Mouse (Mus musculus) adrenal gland, postnatal 36 days (tissue): ENCODE measurements around the gene Adamts14. TPM values are rescaled to one million over a fixed set of nuclear protein-coding genes. Genes with fewer than 3 reads are reported as not detected.

ENCODE experiments used
- DNase-seq, 2 experiments: peaks; one replicate each; pipeline ENCODE4 v3.0.0; 2021; ENCODE audit warnings: mixed read lengths in 1 of 2
- total RNA-seq, 2 experiments: library from RNA; stranded (reverse); gene quantifications; 2 replicates each; pipeline ENCODE4 v1.2.3; 2021

Gene Adamts14
- total RNA-seq, 2 experiments from 2014 or later, result 2.1 to 3.9 TPM

DNA sequence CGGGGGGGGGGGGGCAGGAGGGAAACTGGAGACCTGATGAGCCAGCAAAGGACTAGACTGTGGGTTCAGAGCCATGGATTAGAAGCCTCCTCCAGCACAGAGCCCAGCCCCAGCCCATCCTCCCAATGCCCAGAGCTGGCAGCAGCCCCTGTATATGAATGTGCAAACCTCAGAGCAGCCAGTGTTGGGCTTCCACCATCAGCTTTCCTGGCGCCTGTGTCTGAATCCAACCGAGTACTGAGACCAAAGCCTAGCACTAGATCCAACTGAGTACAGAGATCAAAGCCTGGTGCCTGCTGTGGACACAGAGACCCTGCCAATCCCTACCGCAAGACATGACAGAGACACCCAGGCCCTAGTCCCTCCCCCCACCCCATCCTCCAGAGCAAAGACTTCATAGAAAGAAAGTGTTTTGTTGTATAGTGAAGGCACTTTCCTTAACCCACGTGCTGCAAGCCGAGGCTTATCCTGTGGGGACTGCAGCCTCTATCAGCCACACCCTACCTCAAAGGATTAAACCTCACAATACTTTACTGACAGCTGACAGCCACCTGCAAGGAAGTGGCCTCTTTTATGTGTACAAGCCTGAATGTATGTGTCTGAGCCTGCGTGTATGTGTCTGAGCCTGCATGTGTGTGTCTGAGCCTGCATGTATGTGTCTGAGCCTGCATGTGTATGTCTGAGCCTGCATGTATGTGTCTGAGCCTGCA is 40.2 kb downstream of the Adamts14 start:
- no peak for DNase-seq

DNA sequence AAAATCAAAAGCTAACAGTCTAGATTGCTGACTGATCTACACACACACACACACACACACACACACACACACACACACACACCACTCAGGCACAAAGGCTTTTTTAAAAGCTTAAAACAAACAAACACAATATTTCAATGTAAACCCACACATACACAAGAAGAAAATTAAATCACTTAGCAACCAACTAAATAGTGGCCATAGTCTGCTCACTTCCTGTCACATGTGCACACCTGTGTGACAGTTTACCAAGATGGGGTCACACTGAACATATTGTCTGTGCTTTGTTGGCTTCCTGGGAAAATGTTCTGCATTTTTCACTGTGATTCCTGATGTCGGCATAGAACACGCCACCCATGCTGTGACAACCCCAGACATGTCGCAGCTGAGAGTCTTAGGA is 41.5 kb downstream of the Adamts14 start:
- DNase-seq, result no peak

DNA sequence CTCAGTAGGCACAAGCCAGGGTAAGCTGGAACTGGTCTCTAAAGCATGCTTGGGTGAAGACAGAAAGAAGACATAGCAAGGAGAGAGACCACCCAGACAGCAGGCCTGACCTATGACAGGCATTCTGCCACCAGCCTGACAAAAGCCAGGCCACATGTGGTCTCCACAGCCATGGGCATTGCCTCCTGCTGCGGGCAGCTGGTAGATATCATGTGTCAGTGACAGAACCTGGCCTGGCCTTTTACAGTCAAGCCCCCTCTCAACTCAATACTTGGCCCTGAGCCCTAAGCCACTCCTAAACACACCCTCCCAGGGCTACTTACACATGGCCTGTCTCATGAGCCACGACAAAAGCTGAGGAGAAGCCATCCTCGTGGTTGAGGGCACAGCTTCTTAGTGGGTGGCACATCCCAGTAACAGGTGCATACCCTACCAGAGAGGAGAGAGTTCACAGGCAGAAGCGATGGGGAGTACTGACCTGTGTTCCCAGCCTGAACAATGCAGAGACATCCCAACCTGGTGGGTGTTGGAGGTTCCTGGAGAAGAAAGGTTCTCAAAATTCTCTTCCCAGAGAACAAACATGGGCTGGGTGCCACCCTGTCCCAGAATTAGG is 46.3 kb downstream of the Adamts14 start:
- DNase-seq, result no peak

DNA sequence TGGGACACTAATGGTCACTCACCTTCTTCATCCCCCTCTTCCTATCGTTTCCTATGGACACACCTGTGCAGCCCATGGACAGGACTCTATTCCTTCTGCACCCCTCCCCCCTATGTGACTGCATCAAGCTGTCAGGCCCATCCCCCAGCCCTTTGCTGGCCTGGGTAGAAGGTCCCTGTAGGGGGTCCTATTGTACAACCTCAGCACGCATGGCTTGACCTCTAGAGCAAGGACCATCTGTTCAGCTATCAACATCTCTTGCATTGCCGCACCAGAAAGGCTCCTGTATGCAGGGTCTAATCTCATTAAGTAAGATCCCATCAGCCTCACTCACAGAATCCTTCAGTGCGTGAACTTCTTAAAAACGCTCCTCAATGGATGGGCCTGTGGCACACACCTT is 47.5 kb downstream of the Adamts14 start:
- no peak for DNase-seq

DNA sequence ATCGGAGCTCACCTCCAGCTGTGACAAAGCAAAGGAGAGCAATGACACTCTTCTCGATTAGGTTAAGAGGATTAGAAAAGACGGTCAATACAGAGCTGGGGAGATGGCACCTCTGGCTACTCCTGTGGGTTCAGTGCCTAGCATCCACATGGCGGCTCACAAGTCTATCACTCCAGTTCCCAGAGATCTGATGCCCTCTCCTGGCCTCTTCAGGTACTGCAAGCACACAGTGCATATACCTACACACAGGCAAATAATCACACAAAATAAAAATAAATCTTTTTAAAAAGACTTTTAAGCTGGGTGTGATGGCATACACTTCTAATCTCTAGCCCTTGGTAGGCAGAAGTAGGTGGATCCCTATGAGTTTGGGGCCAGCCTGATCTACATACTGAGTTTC is 53.9 kb downstream of the Adamts14 start:
- no peak for DNase-seq

DNA sequence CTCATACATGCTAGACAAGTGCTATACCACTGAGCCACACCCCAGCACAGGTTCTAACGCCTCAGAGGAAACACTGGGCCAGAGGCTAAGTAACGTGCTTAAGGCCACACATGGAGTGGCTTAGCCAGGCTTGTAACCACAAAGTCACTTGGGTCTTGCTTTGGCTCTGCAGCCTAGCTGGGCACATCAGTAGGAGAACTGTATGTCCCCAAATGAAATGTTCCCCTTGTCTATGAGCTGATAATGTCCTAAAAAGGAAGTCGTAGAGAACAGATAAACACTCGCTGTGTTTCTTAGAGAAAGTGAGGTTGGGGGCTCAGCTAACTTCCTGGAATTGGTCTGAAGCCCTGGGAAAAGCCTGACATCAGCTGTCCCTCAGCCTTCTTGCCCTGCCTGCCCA is 57.1 kb downstream of the Adamts14 start:
- DNase-seq, result no peak

DNA sequence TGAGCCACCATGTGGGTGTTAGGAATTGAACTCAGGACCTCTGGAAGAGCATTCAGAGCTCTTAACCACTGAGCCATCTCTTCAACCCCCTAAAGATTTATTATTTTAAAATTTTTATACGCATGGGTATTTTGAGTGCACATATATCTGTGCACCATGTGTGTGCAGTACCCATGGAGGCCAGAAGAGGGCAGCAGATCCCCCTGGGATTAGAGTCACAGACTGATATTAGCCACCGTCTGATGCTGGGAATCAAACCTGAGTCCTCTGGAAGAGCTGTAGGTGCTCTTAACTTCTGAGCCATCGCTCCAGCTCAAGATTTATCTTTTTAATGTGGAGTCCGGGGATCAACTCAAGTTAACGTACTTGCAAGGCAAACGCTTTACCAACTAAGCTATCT is 57.6 kb downstream of the Adamts14 start:
- DNase-seq, result no peak

DNA sequence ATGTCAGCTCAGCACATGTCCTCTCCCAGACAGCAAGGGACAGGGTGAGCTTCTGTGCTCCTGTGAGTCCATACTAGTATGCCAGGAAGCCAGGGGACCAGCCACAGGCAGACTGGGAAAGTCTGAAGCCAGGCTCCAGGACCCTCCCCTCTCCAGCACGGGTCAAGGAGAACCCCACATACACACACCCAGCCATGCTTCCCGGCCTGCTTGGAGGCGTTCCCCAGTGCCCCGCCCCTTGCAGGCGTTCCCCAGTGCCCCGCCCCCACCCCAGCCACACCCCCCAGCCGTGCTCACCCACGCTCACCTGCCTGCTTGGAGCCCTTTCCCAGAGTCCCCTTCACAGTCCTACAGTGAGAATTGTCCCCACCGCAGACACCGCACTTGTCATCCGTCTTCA is 60.4 kb downstream of the Adamts14 start:
- no peak for DNase-seq

DNA sequence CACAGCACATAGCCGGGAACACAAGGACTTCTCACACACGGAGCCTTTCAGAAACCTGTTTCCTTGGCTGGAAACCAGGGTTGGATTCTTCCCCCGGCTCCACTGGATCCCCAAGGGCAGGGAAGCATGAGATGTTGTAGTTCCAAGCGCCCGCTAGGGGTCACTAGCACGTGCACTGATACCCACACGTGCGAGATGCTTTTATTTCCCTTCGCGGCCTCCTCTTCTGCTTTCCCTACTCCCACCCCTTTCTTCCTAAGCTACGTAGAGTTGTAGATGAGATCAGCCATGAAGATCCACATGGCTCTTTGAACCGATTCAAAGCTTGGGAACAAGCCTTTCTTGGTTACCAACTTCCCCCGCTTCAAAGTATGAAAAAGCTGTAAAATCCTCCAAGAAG is 61.5 kb downstream of the Adamts14 start:
- peak; percentile 55 to 76 for DNase-seq

DNA sequence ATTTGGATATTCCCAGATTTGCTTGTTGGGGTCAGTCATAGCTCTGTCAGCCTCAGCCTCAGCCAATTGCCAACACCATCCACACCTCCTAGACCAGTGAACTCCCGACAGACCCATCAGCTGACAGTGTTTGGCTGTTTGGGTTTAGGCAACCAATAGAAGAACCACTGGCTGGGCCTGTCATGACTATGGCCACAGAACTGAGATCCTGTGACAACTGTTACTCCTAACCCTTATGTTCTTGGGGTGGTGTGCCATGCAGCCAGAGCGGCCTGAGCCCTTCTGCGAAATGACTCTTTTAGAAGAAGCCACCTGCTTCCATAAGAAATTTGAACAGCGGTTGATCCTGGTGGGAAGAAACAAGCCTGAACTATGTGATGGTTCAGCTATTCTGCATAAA is 62.1 kb downstream of the Adamts14 start:
- no peak for DNase-seq

DNA sequence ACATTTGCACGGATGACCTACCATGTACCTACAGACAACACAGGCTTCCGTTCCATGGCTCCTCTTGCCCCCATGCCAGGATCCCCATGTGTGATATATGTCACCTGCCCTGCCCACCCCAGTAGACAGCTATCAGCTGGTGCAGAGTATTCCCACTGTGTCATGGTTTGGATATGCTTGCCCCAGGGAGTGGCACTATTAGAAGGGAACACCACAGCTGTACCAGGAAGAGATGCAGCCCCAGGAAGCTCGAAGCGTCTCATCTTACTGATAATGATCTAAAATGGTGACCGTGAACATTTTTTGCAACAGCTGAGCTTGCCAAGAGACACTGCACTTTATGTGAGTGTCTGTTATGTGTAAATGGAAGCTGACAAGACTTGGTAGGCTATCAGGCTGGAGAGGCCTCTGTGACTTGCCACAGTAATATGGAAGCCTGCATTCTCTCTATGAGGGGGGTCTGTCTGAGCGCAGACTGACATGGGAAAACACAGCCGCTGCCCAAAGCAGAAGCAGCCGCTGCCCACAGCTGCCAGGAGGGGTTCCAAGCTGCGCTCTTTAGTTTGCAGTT is 65.0 kb downstream of the Adamts14 start:
- DNase-seq, result no peak

DNA sequence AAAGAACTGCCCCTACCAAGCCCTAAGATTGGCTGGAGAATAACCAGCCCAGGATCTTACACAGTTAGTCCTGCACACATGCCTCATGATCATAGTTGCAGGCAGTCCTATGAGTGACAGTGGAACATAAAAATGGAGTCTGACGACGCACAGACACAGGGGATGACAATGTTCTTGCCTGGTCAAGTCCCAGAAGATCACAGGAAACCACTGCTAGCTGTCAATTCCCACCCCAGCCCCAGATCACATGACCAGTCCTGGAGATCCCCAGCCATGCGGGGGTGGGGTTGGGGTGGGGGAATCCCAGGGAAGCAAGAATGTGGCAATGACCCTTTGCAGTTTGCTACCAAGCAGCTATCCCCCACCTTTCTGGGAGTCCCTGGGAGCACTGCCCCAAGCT is 69.3 kb downstream of the Adamts14 start:
- no peak for DNase-seq

DNA sequence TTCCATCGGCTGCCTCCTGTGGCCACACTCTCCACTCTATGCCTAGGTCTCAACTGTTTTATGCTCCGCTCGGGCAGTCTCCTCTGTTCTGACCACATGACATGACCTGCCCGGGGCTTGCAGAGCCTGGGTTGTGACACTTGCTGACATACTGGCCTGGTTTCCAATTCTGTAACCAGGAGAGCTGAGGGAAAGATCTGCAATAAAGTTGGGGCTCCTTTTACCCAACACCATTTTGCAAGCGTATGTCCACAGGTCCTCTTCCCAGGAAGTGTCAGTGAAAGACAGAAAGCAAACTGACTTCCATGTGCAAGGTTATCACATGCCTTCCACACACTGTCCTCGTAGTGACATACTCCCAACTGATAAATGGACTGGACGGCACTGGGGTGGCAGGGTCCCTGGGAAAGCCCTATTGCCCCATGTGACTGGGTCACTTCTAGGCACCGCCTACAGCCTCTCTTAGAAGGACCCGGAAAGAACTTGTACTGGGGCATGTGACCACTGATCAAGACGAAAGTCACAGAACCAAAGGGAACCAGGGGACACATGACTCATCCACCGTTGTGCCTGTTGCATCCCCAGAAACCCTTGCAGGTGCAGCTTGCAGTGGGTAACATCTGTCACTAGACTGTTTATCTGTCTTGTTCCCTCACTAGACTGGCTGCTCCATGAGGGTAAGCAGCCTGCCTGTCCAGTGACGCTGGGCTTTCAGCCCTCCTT is 71.5 kb downstream of the Adamts14 start:
- no peak for DNase-seq

DNA sequence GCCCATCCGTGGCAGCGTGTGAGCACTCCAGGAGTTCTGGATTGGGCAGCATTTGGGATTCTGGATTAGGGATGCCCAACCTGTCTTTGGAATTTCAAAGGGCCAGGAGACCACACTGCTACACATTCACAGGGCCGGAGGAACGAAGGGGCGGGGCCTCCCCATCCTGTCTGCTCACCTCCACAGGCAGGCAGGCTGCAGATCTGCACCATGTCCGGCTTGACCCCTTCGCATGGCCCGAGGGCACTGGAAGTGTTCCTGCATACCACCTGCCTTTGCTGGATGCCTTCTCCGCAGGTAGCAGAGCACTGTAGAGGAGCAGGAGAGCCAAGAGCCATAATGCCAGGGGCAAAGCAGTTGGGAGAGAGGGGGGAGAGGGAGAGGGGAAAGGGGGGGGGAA is 72.2 kb downstream of the Adamts14 start:
- DNase-seq, result no peak

DNA sequence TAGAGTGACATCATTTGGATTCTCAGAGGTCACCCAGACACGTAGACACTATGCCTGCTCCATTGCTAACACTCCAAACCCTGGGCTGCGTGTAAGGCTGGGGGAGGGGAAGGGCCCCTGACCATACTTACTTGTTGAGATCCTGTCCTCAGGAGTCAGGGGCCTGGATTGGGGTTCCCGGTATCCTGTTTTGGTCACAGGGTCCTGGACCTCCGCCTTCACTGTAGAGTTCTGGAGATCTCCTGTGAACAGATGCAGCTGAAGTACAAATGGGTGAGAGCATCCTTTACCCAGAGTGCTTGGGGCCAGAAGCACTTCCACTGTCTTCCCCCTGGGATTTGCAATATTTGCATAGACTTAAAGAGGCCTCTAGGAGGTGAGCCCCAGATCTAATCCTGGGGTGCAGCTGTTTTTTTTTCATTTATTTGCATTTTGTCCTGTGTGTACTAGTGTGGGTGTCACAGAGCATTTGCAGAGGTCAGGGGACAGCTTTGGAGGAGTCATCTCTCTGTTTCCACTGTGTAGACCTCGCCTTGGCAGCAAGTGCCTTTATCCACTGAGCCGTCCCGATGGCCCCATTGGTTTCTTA is 72.9 kb downstream of the Adamts14 start:
- DNase-seq, result no peak

DNA sequence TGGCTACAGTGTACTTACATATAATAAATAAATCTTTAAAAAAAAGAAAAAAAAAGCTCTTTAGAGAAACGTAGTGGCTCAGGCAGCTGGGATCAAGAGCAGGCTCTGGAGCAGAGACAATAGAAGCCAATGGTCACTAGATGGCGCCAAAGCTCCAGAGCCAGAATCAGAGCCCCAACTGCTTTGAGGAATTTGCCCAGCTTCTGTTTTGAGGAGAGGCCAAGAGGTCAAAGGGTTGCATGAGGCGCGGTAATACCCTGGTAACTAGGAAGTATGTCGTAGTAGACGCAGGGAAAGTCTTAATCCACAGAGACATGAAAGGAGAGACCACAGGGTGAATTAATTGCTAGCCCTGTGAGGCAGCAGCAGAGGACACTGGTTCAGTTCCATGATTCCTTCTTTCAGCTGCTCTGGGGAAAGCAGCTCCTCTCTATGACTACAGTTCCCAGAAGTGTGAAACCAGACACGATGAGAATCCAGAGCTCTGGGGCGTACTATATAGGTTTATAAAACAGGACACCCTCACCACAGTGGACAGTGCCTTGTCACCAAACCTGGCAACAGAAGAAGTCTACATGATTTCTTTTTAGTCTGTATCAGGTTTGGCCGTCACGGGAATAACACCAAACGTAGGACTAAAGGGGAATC is 73.5 kb downstream of the Adamts14 start:
- peak; percentile 75 to 79 for DNase-seq

DNA sequence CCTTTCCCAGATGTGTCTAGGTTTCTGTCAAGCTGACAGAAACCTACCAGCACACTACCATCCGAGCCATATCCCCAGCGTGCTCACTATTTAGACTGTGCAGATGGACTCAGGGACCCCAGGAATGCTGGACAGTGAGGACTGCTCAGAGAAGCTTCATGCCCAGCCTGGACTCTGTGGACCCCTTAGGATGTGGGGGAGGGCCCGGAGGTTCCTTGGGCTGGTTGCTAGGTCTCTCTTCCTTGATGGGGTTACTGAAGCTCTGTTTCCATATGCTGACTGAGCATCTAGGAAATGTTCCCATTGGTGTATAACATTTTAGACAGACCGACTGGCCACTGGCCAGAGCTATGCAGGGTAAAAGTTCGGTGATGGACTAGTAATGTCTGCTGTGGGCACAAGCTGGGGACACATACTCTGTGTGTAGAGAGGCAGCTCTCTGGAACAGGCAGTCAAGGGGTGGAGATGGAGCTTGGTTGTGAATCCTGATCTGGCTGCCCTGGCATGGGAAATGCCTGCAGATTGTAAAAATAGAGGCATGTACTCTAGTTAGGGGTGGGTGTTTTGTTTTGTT is 77.4 kb downstream of the Adamts14 start:
- no peak for DNase-seq

DNA sequence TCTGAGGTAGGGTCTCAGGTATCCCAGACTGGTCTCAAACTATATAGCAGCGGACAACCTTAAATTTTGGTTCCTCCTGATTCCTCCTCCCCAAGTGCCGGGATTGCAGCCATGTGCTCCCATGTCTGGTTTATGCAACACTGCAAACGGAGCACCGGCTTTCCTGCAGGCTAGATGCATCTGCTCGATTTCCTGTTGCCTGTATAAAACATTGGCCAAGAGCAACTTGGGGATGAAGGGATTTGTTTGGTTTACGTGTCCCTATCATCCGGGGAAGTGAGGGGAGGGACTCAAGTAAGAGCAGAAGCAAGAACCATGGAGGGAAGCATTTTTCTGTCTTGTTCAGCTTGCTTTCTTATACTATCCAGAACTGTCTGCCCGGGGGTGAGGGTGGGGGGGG is 78.0 kb downstream of the Adamts14 start:
- no peak for DNase-seq

DNA sequence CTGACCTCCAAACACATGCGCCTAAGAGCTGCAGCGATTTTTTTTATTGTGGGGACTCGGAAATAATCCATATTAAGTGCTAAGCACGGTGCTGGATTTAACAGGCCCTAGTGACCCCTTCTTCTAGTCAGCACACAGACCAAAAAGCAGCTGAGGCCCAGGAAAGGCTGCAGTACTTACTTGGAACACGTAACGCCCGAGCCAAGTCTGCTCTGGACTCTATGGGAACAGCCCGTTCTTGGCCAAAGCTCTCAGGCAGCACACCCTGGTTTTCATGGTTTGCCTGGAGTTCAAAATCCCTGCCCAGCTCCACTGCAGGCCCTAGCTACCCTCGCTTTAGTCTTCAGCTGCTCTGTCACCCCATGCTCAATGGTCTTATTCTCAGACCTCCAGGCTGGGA is 78.6 kb downstream of the Adamts14 start:
- DNase-seq, result no peak

DNA sequence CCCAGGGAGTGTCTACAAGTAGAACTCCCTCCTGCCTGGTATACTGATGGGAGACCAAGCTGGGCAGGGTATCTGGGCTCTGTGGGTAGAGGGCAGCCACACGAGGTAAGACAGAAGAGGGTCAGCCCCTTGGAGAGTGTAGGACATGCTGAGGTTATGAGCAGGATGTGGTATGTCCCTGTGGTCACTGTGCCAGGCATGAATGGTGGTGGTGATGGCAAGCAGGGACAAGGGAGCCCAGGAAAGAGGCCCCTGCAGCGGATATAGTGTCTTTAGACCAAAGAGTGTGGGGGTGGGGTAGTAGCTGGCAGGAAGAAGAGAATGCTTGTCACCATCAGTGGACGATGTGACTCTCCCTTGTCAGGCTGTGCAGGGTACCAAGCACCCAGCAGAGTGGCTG is 85.2 kb downstream of the Adamts14 start:
- DNase-seq, result no peak

DNA sequence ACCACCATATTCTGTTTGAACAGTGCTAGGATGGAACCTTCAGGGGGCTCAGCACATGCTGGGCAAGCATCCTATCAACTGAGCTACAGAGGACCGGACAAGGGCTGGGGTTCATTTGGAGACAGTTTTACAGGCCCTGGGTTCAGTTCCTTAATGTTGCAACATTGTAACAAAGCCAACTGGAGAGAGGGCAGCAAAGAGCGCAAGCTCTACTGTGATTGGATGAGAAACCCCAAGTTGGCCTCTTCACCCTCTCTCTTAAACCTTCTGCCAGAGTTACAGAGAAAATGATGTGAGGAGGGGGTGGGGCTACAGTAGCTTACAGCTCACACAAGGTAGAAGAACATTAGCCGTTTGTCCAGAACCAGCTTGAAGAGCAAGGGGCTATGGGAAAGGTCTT is 86.2 kb downstream of the Adamts14 start:
- no peak for DNase-seq

DNA sequence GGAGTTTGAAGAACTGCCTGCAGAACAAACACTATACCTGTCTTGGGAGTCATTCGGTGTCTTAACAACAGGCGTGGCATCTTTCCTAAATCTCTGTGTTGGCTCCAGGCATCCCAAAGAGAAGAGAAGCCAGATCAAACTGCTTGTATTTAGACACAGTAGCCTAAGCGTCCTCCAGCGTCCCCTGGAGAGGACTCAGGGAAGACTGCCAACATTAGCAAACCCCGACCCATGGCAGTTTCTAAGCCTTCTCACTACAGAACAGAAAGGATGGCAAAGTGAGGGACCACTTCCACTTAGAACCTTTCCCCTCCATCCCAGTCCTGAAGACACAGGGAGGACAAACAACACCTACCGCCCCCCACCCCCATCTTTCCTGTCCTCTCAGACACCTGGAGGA is 93.3 kb downstream of the Adamts14 start:
- DNase-seq, result no peak
